Mouse (Mus musculus) G1E (cell line): ENCODE data around the gene S100a6. TPM values are rescaled to one million over a fixed set of nuclear protein-coding genes. Genes with fewer than 3 reads are reported as not detected.

Experiments
- ATAC-seq: 2 replicates; pipeline ENCODE4 v1.8.0; 2016; ENCODE audit warnings: mild to moderate bottlenecking; ENCODE audit not compliant: insufficient number of reproducible peaks, poor library complexity, low FRiP score, severe bottlenecking; ENCODE audit errors: extremely low read depth
- DNase-seq: peaks from one replicate; pipeline ENCODE4 v3.0.0; 2012; ENCODE audit warnings: low spot score
- H3K27me3 ChIP-seq: 2 replicates; pipeline ENCODE4 v1.6.1; 2012; ENCODE audit warnings: mild to moderate bottlenecking, low read length, inconsistent platforms; ENCODE audit not compliant: insufficient read depth
- H3K36me3 ChIP-seq: replicated peaks from 2 replicates; pipeline ENCODE3; 2012; ENCODE audit warnings: mild to moderate bottlenecking, inconsistent platforms
- H3K4me1 ChIP-seq: 2 replicates; pipeline ENCODE4 v1.6.1; 2012; ENCODE audit warnings: low read depth, low read length, inconsistent platforms, mixed read lengths; ENCODE audit not compliant: insufficient read depth
- H3K4me3 ChIP-seq: 2 replicates; pipeline ENCODE4 v1.5.1; 2012; ENCODE audit warnings: low read depth, mild to moderate bottlenecking, inconsistent platforms, low read length, moderate library complexity, mixed read lengths
- H3K9me3 ChIP-seq: replicated peaks from 2 replicates; pipeline ENCODE4 v1.6.1; 2012; ENCODE audit warnings: inconsistent platforms
- CTCF ChIP-seq: IDR thresholded peaks from 2 replicates; pipeline ENCODE4 v1.5.1; 2012; ENCODE audit warnings: low read depth, low read length, inconsistent platforms, mixed read lengths
- GATA1 ChIP-seq: IDR thresholded peaks from 2 replicates; pipeline ENCODE4 v1.6.1; 2012; ENCODE audit warnings: borderline replicate concordance, low read length, inconsistent platforms, mixed read lengths
- GATA2 ChIP-seq: IDR thresholded peaks from 2 replicates; pipeline ENCODE4 v1.6.1; 2012; ENCODE audit warnings: low read depth, low read length, inconsistent platforms, borderline replicate concordance
- POLR2AphosphoS5 ChIP-seq: IDR thresholded peaks from 2 replicates; pipeline ENCODE4 v1.6.1; 2012; ENCODE audit warnings: low read depth, low read length, inconsistent platforms; ENCODE audit not compliant: insufficient replicate concordance
- TAL1 ChIP-seq: conservative IDR thresholded peaks from 2 replicates; pipeline ENCODE4 v1.6.1; 2012; ENCODE audit warnings: low read depth, low read length, inconsistent platforms, mixed read lengths
- polyA plus RNA-seq: library from polyadenylated mRNA; stranded (reverse); fragments of >175 nt; gene quantifications from 2 replicates; pipeline ENCODE4 v1.2.3, GENCODE M21; 2012
- total RNA-seq, 2 experiments: library from RNA; stranded (forward) in 1 of 2; stranded (reverse) in 1 of 2; fragments of 200-1000 nt in 1 of 2; fragments of >200 nt in 1 of 2; fragmentation: Nextera tagmentation in 1 of 2; gene quantifications; 2 replicates each; pipeline ENCODE4 v1.2.3; 2014 to 2017

S100a6 gene
- total and polyA plus RNA-seq, 3 experiments: not detected

DNA sequence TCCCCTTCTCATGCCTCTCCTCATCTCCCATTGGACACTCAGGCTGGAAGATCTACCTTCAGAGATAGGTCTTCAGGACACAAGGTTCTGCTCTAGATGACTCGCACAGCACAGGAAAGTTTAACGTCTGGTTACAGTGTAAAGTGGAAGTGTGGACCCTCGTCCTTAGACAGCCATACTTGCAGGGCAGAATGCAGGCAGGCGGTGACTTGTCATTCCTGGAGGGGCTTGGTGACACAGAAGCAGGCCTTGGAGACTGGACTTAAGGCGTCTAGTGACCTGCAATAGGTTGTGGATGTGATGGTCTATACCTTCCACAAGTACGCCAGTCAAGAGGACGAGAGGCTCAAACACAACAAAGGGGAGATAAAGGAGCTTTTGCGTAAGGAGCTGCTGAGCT, 22.7 kb upstream of the S100a6 start, which contains the start of gene S100a2:
S100a2 (plus strand) TSS at position 301 of the 400 bp plus-strand sequence.
- no peaks in the 10 kb centered on the region for H3K36me3 ChIP-seq
- ATAC-seq: no peak
- no peaks in the 10 kb centered on the region for H3K4me1 ChIP-seq
- H3K27me3 ChIP-seq: peaks cover 7% of the 10 kb centered on the region; the same call in 1 of the 2 replicates
- no peaks in the 10 kb centered on the region for H3K9me3 ChIP-seq
- no peak within 1 kb of the TSS for H3K4me3 ChIP-seq
- DNase-seq: no peak
- TF ChIP-seq CTCF (no peak), POLR2AphosphoS5 (no peak), GATA1 (no peak), GATA2 (no peak), TAL1 (no peak)

DNA sequence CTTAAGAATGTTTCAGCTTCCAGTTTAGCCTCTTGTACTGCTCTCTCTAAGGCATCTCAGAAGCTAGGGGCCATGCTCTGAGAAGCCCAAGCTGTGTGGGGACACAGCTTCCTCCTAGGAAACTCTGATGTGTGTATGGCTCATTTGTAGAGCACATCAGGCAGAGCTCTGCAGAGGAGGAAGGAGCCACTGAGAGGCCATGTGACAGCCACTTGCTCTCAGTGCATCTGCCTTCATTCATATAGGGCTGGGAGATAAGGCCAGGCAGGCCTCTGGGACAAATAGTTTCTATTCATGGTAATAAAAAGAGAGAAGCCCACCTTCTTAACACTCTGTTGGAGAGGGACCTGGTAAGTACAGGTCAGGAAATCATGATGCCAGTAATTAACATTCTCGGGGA, 18.2 kb upstream of the S100a6 start:
- no peaks in the 10 kb centered on the region for H3K9me3 ChIP-seq
- ATAC-seq (no peak), DNase-seq (no peak)
- H3K4me1 ChIP-seq: no peaks in the 10 kb centered on the region
- no peaks in the 10 kb centered on the region for H3K27me3 ChIP-seq
- TF ChIP-seq GATA1 (no peak), POLR2AphosphoS5 (no peak), GATA2 (no peak), TAL1 (no peak), CTCF (no peak)
- no peak overlapping the region for H3K4me3 ChIP-seq
- H3K36me3 ChIP-seq: no peaks in the 10 kb centered on the region

DNA sequence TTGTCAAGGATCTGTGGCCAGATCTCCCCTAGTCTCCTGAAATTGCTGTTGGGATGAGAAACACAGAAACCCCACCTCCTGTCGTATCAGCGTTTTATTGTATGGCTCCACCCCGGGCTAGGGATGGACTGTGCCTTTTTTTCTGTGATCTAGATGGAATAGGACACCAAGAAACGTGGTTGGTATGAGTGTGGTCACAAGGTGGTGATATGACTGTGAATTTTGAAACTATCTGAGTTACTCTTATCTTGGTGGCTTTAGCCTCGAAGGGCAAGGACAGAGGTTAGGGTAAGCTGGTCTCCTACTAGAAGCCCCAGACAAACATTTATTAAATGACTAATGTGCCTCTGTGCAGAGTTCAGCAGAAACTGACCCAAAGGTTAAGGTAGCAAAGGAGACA, 17.1 kb upstream of the S100a6 start:
- Histone ChIP-seq H3K4me1 (no peaks in the 10 kb centered on the region), H3K36me3 (no peaks in the 10 kb centered on the region), H3K9me3 (no peaks in the 10 kb centered on the region), H3K27me3 (no peaks in the 10 kb centered on the region), H3K4me3 (no peak overlapping the region)
- TF ChIP-seq GATA1: no peak
- no peak for TF ChIP-seq POLR2AphosphoS5
- no peak for TF ChIP-seq GATA2
- TF ChIP-seq TAL1: no peak
- TF ChIP-seq CTCF: no peak
- no peak for DNase-seq
- no peak for ATAC-seq

DNA sequence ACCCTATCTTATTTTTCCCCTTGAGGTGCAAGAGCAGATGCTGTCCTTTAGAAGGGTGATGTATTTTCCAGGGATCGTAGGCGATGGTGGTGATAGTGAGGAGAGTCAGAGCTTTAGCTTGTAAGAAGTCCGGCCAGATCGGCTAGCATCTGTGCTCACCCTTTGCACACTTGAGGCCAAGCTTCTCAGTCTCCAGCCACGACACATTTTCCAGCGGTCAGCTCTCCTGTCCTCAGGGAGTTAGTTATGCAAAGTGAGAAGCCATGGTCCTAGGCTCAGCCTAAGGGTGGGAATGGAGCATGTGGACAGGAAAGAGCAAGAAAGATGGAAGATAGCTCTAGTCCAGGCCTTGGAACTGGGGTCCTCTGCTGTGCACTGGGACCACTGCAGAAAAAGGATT, 15.9 kb upstream of the S100a6 start:
- no peaks in the 10 kb centered on the region for H3K9me3 ChIP-seq
- H3K4me1 ChIP-seq: no peaks in the 10 kb centered on the region
- no peak overlapping the region for H3K4me3 ChIP-seq
- TF ChIP-seq GATA1: no peak
- no peak for TF ChIP-seq TAL1
- no peak for TF ChIP-seq GATA2
- no peak for TF ChIP-seq CTCF
- no peak for TF ChIP-seq POLR2AphosphoS5
- ATAC-seq (no peak), DNase-seq (no peak)
- H3K27me3 ChIP-seq: peaks cover 2% of the 10 kb centered on the region; the same call in 1 of the 2 replicates
- H3K36me3 ChIP-seq: no peaks in the 10 kb centered on the region

DNA sequence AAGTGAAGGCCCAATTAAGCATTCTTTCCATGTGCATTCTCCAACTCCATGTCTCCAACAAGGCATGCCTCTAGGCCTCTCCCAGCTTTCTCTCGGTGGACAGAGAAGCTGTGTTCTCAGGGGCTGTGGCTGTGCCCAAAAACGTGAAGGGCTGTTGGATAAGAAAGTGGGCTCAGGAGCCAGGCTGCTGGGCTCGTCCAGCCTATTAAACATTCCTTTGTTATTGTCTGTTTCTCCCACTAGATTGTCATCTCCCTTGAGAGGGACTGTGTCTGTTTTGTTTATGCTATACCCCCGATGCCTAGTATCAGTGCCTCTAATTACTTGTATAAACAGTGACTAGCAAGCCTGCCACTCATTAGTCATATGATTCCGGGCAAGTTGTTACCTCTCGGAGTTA, 14.9 kb upstream of the S100a6 start:
- Histone ChIP-seq H3K36me3 (no peaks in the 10 kb centered on the region), H3K4me3 (no peak overlapping the region), H3K27me3 (peaks cover 3% of the 10 kb centered on the region; the same call in 1 of the 2 replicates), H3K4me1 (no peaks in the 10 kb centered on the region), H3K9me3 (no peaks in the 10 kb centered on the region)
- TF ChIP-seq GATA2 (no peak), TAL1 (no peak), GATA1 (no peak), CTCF (no peak), POLR2AphosphoS5 (no peak)
- DNase-seq (no peak), ATAC-seq (no peak)

DNA sequence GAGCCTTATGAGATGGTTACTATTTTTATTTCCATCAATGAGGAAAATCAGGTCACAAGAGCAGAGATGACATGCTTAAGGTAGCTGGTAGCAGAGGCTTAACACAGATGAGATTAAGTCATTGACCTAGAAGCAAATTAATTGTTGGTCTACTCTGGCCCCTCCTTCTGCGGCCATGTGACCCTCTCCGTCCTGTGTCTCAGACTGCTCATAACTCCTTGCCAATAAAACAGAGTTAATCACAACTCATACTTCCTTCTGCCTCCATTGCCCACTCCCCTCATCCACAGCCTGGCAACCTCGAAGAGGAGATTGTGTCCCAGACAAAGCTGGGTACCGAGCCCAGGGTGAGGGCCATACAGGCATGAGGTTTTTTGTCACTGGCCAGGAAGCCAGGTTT, 14.5 kb upstream of the S100a6 start:
- H3K36me3 ChIP-seq: no peaks in the 10 kb centered on the region
- no peak for TF ChIP-seq GATA2
- no peak for TF ChIP-seq POLR2AphosphoS5
- no peak for TF ChIP-seq GATA1
- TF ChIP-seq CTCF: no peak
- TF ChIP-seq TAL1: no peak
- H3K4me3 ChIP-seq: no peak overlapping the region
- H3K27me3 ChIP-seq: peaks cover 3% of the 10 kb centered on the region; the same call in 1 of the 2 replicates
- H3K4me1 ChIP-seq: no peaks in the 10 kb centered on the region
- H3K9me3 ChIP-seq: no peaks in the 10 kb centered on the region
- ATAC-seq: no peak
- DNase-seq: no peak

DNA sequence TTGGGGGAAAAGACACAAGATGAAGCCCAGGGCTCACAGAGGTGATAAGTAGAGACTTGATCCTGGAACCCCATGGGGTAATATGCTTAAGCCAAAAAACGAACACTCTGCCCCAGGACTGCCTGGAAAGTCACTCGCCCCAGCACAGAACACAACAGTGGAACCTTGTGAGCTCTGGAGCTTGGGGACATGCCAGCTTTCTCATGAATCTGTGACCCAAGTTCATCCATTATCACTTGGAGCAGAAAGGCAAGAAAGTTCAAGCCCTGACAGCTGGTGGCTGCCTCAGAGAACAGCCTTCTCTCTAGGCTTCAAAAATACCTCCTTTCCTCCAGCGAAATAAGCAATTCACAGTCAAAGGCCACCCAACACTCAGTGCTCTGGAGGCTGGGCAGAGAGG, 13.3 kb upstream of the S100a6 start:
- Histone ChIP-seq H3K36me3 (no peaks in the 10 kb centered on the region), H3K27me3 (peaks cover 3% of the 10 kb centered on the region; the same call in 1 of the 2 replicates), H3K4me1 (no peaks in the 10 kb centered on the region), H3K4me3 (no peak overlapping the region), H3K9me3 (no peaks in the 10 kb centered on the region)
- ATAC-seq (no peak), DNase-seq (no peak)
- no peak for TF ChIP-seq GATA1
- TF ChIP-seq GATA2: no peak
- TF ChIP-seq CTCF: no peak
- no peak for TF ChIP-seq POLR2AphosphoS5
